In genomic region chr2:84647051-84647568, GRCm38 (mm10) we compare ENCODE assay signal across 12 mouse cellular contexts. TPM values are rescaled to one million over a fixed set of nuclear protein-coding genes. Genes with fewer than 3 reads are reported as not detected.
DNase-seq lines count a peak whose midpoint lies in the region; ATAC-seq and TF ChIP-seq lines count a peak whose summit lies in the region.
"Had no signal": no experiment of that assay in that cellular context is flagged by ENCODE, and none has a peak within 500 bp of the region (broad histone marks: within the 10 kb centered on the region; RNA-seq: fewer than 3 reads in every experiment).

No protein-coding gene starts in this region.

- H3K4me2 ChIP-seq in heart, embryonic 15.5 days, result peak overlapping the region; percentile 63
- H3K4me2 ChIP-seq in forebrain, postnatal 0 days (ENCODE audit: low read depth), result peak overlapping the region; percentile 73
- peak overlapping the region; percentile 78 for H3K4me2 ChIP-seq in midbrain, embryonic 14.5 days (ENCODE audit: low read length)

- 79% methylated on average over 6 of the region's 6 CpGs for WGBS in heart, embryonic 15.5 days
- 85% methylated on average over 6 of the region's 6 CpGs for WGBS in forebrain, postnatal 0 days
- WGBS in midbrain, embryonic 14.5 days, result 96% methylated on average over 6 of the region's 6 CpGs

- ATAC-seq in heart, embryonic 15.5 days (replicated peaks; ENCODE audit: insufficient number of reproducible peaks, insufficient read depth, low FRiP score, low read depth), result no peak
- ATAC-seq in forebrain, postnatal 0 days, result no peak
- ATAC-seq in midbrain, embryonic 14.5 days (ENCODE audit: low FRiP score, low TSS enrichment), result no peak

- H3K27ac ChIP-seq in heart, embryonic 15.5 days, result peak overlapping the region; percentile 6; the same call in 1 of the 2 replicates
- peak overlapping the region; percentile 4; the same call in 1 of the 2 replicates for H3K27ac ChIP-seq in brown adipose tissue, adult 24 weeks (replicated peaks; ENCODE audit: low read depth, low read length)
- no peak overlapping the region for H3K27ac ChIP-seq in forebrain, postnatal 0 days (ENCODE audit: low read depth, low read length)
- no peak overlapping the region for H3K27ac ChIP-seq in midbrain, embryonic 14.5 days (replicated peaks; ENCODE audit: low read depth, low read length)

- DNase-seq in heart, postnatal 25 days (ENCODE audit: low spot score), result no peak
- DNase-seq in forebrain, postnatal 0 days, result no peak
- DNase-seq in midbrain, embryonic 14.5 days, result no peak
- no peak for DNase-seq in gastrocnemius, adult 8-10 months (ENCODE audit: low spot score in 2 of 2)
- DNase-seq in frontal cortex, adult 2 months (ENCODE audit: extremely low spot score in 1 of 2, low spot score in 1 of 2), result no peak
- DNase-seq: right cerebral cortex, postnatal 14 days; thymus, postnatal 14 days had no signal

- H3K9ac ChIP-seq in heart, embryonic 15.5 days, result no peak overlapping the region
- H3K9ac ChIP-seq in forebrain, postnatal 0 days, result no peak overlapping the region
- peak overlapping the region; percentile 78; the same call in 1 of the 2 replicates for H3K9ac ChIP-seq in midbrain, embryonic 14.5 days (replicated peaks; ENCODE audit: low read length)

- H3K27me3 ChIP-seq in heart, embryonic 15.5 days, result no peaks in the 10 kb centered on the region
- no peaks in the 10 kb centered on the region for H3K27me3 ChIP-seq in forebrain, postnatal 0 days (ENCODE audit: insufficient read depth, low read length)
- no peaks in the 10 kb centered on the region for H3K27me3 ChIP-seq in midbrain, embryonic 14.5 days (ENCODE audit: control insufficient read depth, insufficient read depth, low read length)

- H3K36me3 ChIP-seq in heart, embryonic 15.5 days, result no peaks in the 10 kb centered on the region
- no peaks in the 10 kb centered on the region for H3K36me3 ChIP-seq in forebrain, postnatal 0 days (ENCODE audit: insufficient read depth)
- H3K36me3 ChIP-seq in midbrain, embryonic 14.5 days (ENCODE audit: control insufficient read depth, insufficient read depth, low read length), result no peaks in the 10 kb centered on the region

- H3K4me1 ChIP-seq in heart, embryonic 15.5 days (replicated peaks), result peaks cover 44% of the 10 kb centered on the region
- H3K4me1 ChIP-seq in brown adipose tissue, adult 24 weeks (ENCODE audit: control insufficient read depth, insufficient read depth, insufficient read length, low read length), result peaks cover 14% of the 10 kb centered on the region
- peaks cover 9% of the 10 kb centered on the region; the same call in 1 of the 2 replicates for H3K4me1 ChIP-seq in forebrain, postnatal 0 days (ENCODE audit: insufficient read depth)
- H3K4me1 ChIP-seq in midbrain, embryonic 14.5 days (ENCODE audit: control insufficient read depth, insufficient read depth, low read length), result peaks cover 14% of the 10 kb centered on the region

- intact Hi-C loops in heart, postnatal 25 days (cut with DNase I), result no loop called here

- peak overlapping the region; percentile 71 for H3K4me3 ChIP-seq in heart, embryonic 15.5 days
- H3K4me3 ChIP-seq in brown adipose tissue, adult 24 weeks (ENCODE audit: insufficient read depth, low read depth, low read length), result peak overlapping the region; percentile 12
- peak overlapping the region; percentile 68 for H3K4me3 ChIP-seq in forebrain, postnatal 0 days (ENCODE audit: low read depth, low read length)
- peak overlapping the region; percentile 68 for H3K4me3 ChIP-seq in midbrain, embryonic 14.5 days (replicated peaks; ENCODE audit: low read depth, low read length)
- H3K4me3 ChIP-seq: erythroblast, embryonic 14.5 days had no signal

- no peaks in the 10 kb centered on the region for H3K9me3 ChIP-seq in heart, embryonic 15.5 days (replicated peaks)
- H3K9me3 ChIP-seq in forebrain, postnatal 0 days (ENCODE audit: low read length), result no peaks in the 10 kb centered on the region
- no peaks in the 10 kb centered on the region for H3K9me3 ChIP-seq in midbrain, embryonic 14.5 days (ENCODE audit: control insufficient read depth, low read length)

- no peak for TF ChIP-seq CTCF in forebrain, postnatal 0 days (IDR thresholded peaks at IDR 0.05; ENCODE audit: low read depth)

RNA-seq across cellular contexts. Expression of gene Ctnnd1, which starts 3.5 kb away (rescaled TPM):
- 57.6 and 62.9 TPM in 2 replicates for polyA plus RNA-seq in heart, embryonic 15.5 days (2015; fragmentation: Nextera tagmentation; extraction: Ambion mirVana)
- 10 to 100 TPM; 66.6 to 70.4 TPM for total RNA-seq in heart, postnatal 25 days (2021)
- polyA plus RNA-seq in brown adipose tissue, adult 24 weeks (2012; ENCODE audit: insufficient read depth, insufficient read length, missing spikeins), result 32.5 and 35.3 TPM in 2 replicates
- total RNA-seq in forebrain, postnatal 0 days (2014; rRNA removed), result 86.2 and 87.7 TPM in 2 replicates
- polyA plus RNA-seq in forebrain, postnatal 0 days (2015; fragmentation: Nextera tagmentation; extraction: Ambion mirVana), result 15.7 and 18.1 TPM in 2 replicates
- 21.9 and 33.8 TPM in 2 replicates for polyA plus RNA-seq in midbrain, embryonic 14.5 days (2014; fragmentation: Nextera tagmentation; extraction: Ambion mirVana)
- total RNA-seq in gastrocnemius, adult 8-10 months (2022), result 10 to 100 TPM; 20.7 to 26.6 (median 21.9) TPM
- polyA plus RNA-seq in frontal cortex, adult 2 months (2012; rRNA removed), result 42.1 and 45.8 TPM in 2 replicates

RNA-seq across cellular contexts. Expression of gene Btbd18, which starts 11.8 kb away (rescaled TPM):
- 0.10 TPM in 2 replicates for polyA plus RNA-seq in heart, embryonic 15.5 days (2015; fragmentation: Nextera tagmentation; extraction: Ambion mirVana)
- total RNA-seq in heart, postnatal 25 days (2021), result not detected
- not detected in 2 replicates for polyA plus RNA-seq in brown adipose tissue, adult 24 weeks (2012; ENCODE audit: insufficient read depth, insufficient read length, missing spikeins)
- 0.10 TPM in 1 of 2 replicates, not detected in the other for total RNA-seq in forebrain, postnatal 0 days (2014; rRNA removed)
- 0.13 and 0.25 TPM in 2 replicates for polyA plus RNA-seq in forebrain, postnatal 0 days (2015; fragmentation: Nextera tagmentation; extraction: Ambion mirVana)
- polyA plus RNA-seq in midbrain, embryonic 14.5 days (2014; fragmentation: Nextera tagmentation; extraction: Ambion mirVana), result 0.37 and 0.53 TPM in 2 replicates
- not detected for total RNA-seq in gastrocnemius, adult 8-10 months (2022)
- polyA plus RNA-seq in frontal cortex, adult 2 months (2012; rRNA removed), result not detected in 2 replicates
- total RNA-seq: left cerebral cortex, adult 18-20 months; megakaryocyte-erythroid progenitor cell, adult 5-6 weeks had no signal
- polyA plus RNA-seq: erythroblast, embryonic 14.5 days had no signal

RNA-seq across cellular contexts. Expression of gene Selenoh, which starts 23.5 kb away (rescaled TPM):
- polyA plus RNA-seq in heart, embryonic 15.5 days (2015; fragmentation: Nextera tagmentation; extraction: Ambion mirVana), result 203 and 214 TPM in 2 replicates
- total RNA-seq in heart, postnatal 25 days (2021), result 10 to 100 TPM; 22.4 to 25.2 TPM
- polyA plus RNA-seq in brown adipose tissue, adult 24 weeks (2012; ENCODE audit: insufficient read depth, insufficient read length, missing spikeins), result 27.5 and 33.4 TPM in 2 replicates
- total RNA-seq in forebrain, postnatal 0 days (2014; rRNA removed), result 194 and 244 TPM in 2 replicates
- polyA plus RNA-seq in forebrain, postnatal 0 days (2015; fragmentation: Nextera tagmentation; extraction: Ambion mirVana), result 228 and 259 TPM in 2 replicates
- polyA plus RNA-seq in midbrain, embryonic 14.5 days (2014; fragmentation: Nextera tagmentation; extraction: Ambion mirVana), result 220 and 232 TPM in 2 replicates
- total RNA-seq in gastrocnemius, adult 8-10 months (2022), result 10 to 100 TPM; 13.4 to 19.9 (median 16.4) TPM
- polyA plus RNA-seq in frontal cortex, adult 2 months (2012; rRNA removed), result 54.9 and 56.1 TPM in 2 replicates

RNA-seq across cellular contexts. Expression of gene Gm28635, which starts 30.7 kb away (rescaled TPM):
- not detected in 2 replicates for polyA plus RNA-seq in heart, embryonic 15.5 days (2015; fragmentation: Nextera tagmentation; extraction: Ambion mirVana)
- 1 to 10 TPM; 5.4 to 5.8 TPM for total RNA-seq in heart, postnatal 25 days (2021)
- not detected in 2 replicates for polyA plus RNA-seq in brown adipose tissue, adult 24 weeks (2012; ENCODE audit: insufficient read depth, insufficient read length, missing spikeins)
- not detected in 2 replicates for total RNA-seq in forebrain, postnatal 0 days (2014; rRNA removed)
- not detected in 2 replicates for polyA plus RNA-seq in forebrain, postnatal 0 days (2015; fragmentation: Nextera tagmentation; extraction: Ambion mirVana)
- polyA plus RNA-seq in midbrain, embryonic 14.5 days (2014; fragmentation: Nextera tagmentation; extraction: Ambion mirVana), result not detected in 2 replicates
- 1 to 10 TPM in 1 of 4 experiments, not detected in 3; 1.4 TPM for total RNA-seq in gastrocnemius, adult 8-10 months (2022)
- not detected in 2 replicates for polyA plus RNA-seq in frontal cortex, adult 2 months (2012; rRNA removed)
- total RNA-seq: megakaryocyte-erythroid progenitor cell, adult 5-6 weeks had no signal
- polyA plus RNA-seq: erythroblast, embryonic 14.5 days had no signal

RNA-seq across cellular contexts. Expression of gene Med19, which starts 31.1 kb away (rescaled TPM):
- polyA plus RNA-seq in heart, embryonic 15.5 days (2015; fragmentation: Nextera tagmentation; extraction: Ambion mirVana), result 22.1 and 22.2 TPM in 2 replicates
- total RNA-seq in heart, postnatal 25 days (2021), result 10 to 100 TPM; 13.2 to 13.7 TPM
- 11.5 and 13.0 TPM in 2 replicates for polyA plus RNA-seq in brown adipose tissue, adult 24 weeks (2012; ENCODE audit: insufficient read depth, insufficient read length, missing spikeins)
- total RNA-seq in forebrain, postnatal 0 days (2014; rRNA removed), result 46.8 and 47.5 TPM in 2 replicates
- polyA plus RNA-seq in forebrain, postnatal 0 days (2015; fragmentation: Nextera tagmentation; extraction: Ambion mirVana), result 45.8 and 48.7 TPM in 2 replicates
- 55.4 and 56.5 TPM in 2 replicates for polyA plus RNA-seq in midbrain, embryonic 14.5 days (2014; fragmentation: Nextera tagmentation; extraction: Ambion mirVana)
- total RNA-seq in gastrocnemius, adult 8-10 months (2022), result 1 to 10 TPM; 6.0 to 8.0 (median 6.9) TPM
- polyA plus RNA-seq in frontal cortex, adult 2 months (2012; rRNA removed), result 27.7 and 31.7 TPM in 2 replicates

Comparison
In these comparisons a context has a peak if more than half of its experiments do, and no peak if none do; other contexts are left out.
1. H3K27ac ChIP-seq: peak in heart, embryonic 15.5 days (single experiment) and brown adipose tissue, adult 24 weeks (single experiment); none in forebrain, postnatal 0 days (single experiment) and midbrain, embryonic 14.5 days (single experiment).
2. H3K4me3 ChIP-seq: peak in every context shown above with its lines; median percentile 71 in heart, embryonic 15.5 days; 68 in forebrain, postnatal 0 days; 68 in midbrain, embryonic 14.5 days; 12 in brown adipose tissue, adult 24 weeks.
3. Peak in every context shown above with its lines, with median percentiles within 50 percentile points of each other: H3K4me2 ChIP-seq.